Mouse (Mus musculus) limb, embryonic 15.5 days (tissue): Measurements from ENCODE around the gene Ttn. TPM values are rescaled to one million over a fixed set of nuclear protein-coding genes. Genes with fewer than 3 reads are reported as not detected.

ENCODE experiments used
- ATAC-seq: fragments of 200-750 bp; cut with Nextera tagmentation; 2 replicates; pipeline ENCODE4 v1.8.0; 2017; ENCODE audit warnings: low read depth, moderate TSS enrichment; ENCODE audit not compliant: insufficient number of reproducible peaks, low FRiP score, low TSS enrichment
- H3K27ac ChIP-seq: fragments of 300-500 bp; sonication (generic); 2 replicates; pipeline ENCODE4 v1.5.1; 2015; ENCODE audit warnings: moderate library complexity, mild to moderate bottlenecking, inconsistent platforms
- H3K27me3 ChIP-seq: fragments of 300-500 bp; sonication (generic); 2 replicates; pipeline ENCODE4 v1.6.1; 2015; ENCODE audit warnings: inconsistent platforms
- H3K36me3 ChIP-seq: fragments of 300-500 bp; sonication (generic); 2 replicates; pipeline ENCODE4 v1.6.1; 2015; ENCODE audit warnings: inconsistent platforms
- H3K4me1 ChIP-seq: fragments of 300-500 bp; sonication (generic); 2 replicates; pipeline ENCODE4 v1.6.1; 2015; ENCODE audit warnings: inconsistent platforms
- H3K4me2 ChIP-seq: fragments of 300-500 bp; sonication (generic); 2 replicates; pipeline ENCODE4 v1.6.1; 2015; ENCODE audit warnings: mild to moderate bottlenecking, inconsistent platforms
- H3K4me3 ChIP-seq: fragments of 300-500 bp; sonication (generic); 2 replicates; pipeline ENCODE4 v1.5.1; 2015; ENCODE audit warnings: mild to moderate bottlenecking, inconsistent platforms
- H3K9ac ChIP-seq: fragments of 300-500 bp; sonication (generic); 2 replicates; pipeline ENCODE4 v1.6.1; 2015; ENCODE audit warnings: inconsistent platforms
- H3K9me3 ChIP-seq: fragments of 300-500 bp; sonication (generic); 2 replicates; pipeline ENCODE4 v1.6.1; 2016; ENCODE audit warnings: inconsistent platforms
- WGBS: fragments of 180-500 bp; shearing (Covaris S2); methylation state at CpG from one replicate; pipeline ENCODE4 v1.1.7; 2015; 5-methylcytosine and 5-hydroxymethylcytosine counted together
- polyA plus RNA-seq: library from polyadenylated mRNA; unstranded; fragments of >200 nt; fragmentation: Nextera tagmentation; extraction: Ambion mirVana; gene quantifications from 2 replicates; pipeline ENCODE4 v1.2.1, GENCODE M21; 2015

The Ttn gene
- polyA plus RNA-seq, 1 experiment from 2014 or later: 102 TPM

DNA sequence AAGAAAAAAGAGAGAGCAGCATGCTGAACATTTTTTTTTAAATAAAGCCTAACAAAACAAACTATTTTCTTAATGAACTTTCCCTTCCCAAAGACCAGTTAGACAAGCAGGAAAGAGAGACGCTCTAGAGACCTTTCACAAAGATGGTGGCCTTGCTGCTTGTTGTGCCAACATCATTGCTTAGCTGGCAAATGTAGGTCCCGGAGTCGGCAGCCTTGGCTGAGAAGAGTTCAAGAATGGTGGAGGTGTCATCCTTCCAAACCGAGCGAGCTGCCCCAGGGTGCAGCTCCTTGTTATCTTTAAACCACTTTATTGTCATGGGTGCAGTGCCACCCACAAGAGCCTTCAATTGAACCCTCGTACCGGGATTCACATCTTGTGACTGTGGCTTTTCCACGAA, 85.4 kb downstream of the Ttn start:
- no peak overlapping the region for H3K9ac ChIP-seq
- no peak for ATAC-seq
- H3K4me1 ChIP-seq: no peaks in the 10 kb centered on the region
- H3K9me3 ChIP-seq: no peaks in the 10 kb centered on the region
- H3K4me2 ChIP-seq: no peak overlapping the region
- 89% methylated on average over 8 of the region's 8 CpGs for WGBS
- H3K4me3 ChIP-seq: no peak overlapping the region
- H3K27ac ChIP-seq: no peak overlapping the region
- no peaks in the 10 kb centered on the region for H3K27me3 ChIP-seq
- no peaks in the 10 kb centered on the region for H3K36me3 ChIP-seq

DNA sequence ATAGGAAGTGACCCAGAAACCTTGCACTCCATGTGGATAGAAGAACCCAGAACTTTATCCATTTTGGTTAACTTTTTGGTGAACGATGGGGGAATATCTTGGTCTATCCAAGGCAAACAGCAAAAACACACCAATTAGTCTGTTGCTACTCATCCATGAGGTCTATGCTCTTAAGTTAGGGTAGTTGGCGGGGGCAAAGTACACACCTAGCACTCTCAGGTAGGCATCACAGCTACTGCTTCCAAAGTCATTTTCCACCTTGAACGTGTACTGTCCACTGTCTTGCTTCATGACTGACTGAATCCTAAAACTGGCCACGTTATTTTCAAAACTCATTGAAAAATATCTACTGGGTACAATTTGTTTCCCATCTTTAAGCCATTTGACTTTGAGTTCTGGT, 87.0 kb downstream of the Ttn start:
- no peaks in the 10 kb centered on the region for H3K27me3 ChIP-seq
- H3K27ac ChIP-seq: no peak overlapping the region
- no peaks in the 10 kb centered on the region for H3K4me1 ChIP-seq
- no peaks in the 10 kb centered on the region for H3K9me3 ChIP-seq
- no peaks in the 10 kb centered on the region for H3K36me3 ChIP-seq
- H3K9ac ChIP-seq: no peak overlapping the region
- 88% methylated on average over 4 of the region's 4 CpGs for WGBS
- H3K4me3 ChIP-seq: no peak overlapping the region
- H3K4me2 ChIP-seq: no peak overlapping the region
- ATAC-seq: no peak

DNA sequence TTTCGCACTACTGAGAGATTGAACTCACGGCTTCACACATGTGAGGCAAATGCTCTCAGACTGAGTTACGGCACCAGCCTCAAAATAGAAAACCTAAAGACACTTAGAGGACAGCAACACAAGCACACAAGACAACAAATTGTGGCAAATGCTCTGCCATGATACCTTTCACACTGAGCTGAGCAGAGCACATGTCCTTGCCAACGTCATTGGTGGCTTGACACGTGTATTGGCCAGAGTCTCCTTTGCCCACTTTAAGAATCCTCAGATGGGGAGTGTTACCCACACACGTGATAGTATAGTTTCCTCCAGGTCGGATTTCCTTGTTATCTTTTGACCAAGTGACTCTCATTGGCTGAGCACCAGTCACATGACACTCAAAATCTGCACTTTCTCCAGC, 93.6 kb downstream of the Ttn start:
- Histone ChIP-seq H3K9me3 (no peaks in the 10 kb centered on the region), H3K4me2 (no peak overlapping the region), H3K27ac (no peak overlapping the region), H3K27me3 (no peaks in the 10 kb centered on the region), H3K36me3 (no peaks in the 10 kb centered on the region), H3K4me3 (no peak overlapping the region), H3K9ac (no peak overlapping the region), H3K4me1 (no peaks in the 10 kb centered on the region)
- no peak for ATAC-seq
- 83% methylated on average over 7 of the region's 7 CpGs for WGBS

DNA sequence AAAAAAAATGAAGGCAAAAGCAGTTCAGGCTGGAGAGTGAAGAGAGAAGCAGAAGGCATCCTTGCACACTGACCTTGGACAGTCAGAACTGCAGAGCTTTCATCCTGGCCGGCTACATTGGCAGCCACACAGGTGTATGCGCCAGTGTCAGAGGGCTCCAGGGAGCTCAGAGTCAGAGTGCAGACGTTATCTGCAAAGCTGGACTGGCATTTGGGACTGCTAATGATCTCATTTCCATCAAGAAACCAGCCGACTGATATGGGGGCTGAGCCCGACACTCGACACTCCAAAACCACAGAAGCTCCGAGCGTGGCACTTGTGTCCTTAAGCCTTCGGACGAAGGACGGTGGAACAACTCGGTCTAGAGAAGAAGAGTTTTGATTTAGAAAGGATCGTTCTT, 96.5 kb downstream of the Ttn start:
- H3K4me2 ChIP-seq: no peak overlapping the region
- WGBS: 80% methylated on average over 13 of the region's 13 CpGs
- no peak overlapping the region for H3K27ac ChIP-seq
- H3K4me3 ChIP-seq: no peak overlapping the region
- H3K9me3 ChIP-seq: no peaks in the 10 kb centered on the region
- H3K4me1 ChIP-seq: no peaks in the 10 kb centered on the region
- no peak for ATAC-seq
- H3K27me3 ChIP-seq: no peaks in the 10 kb centered on the region
- H3K9ac ChIP-seq: no peak overlapping the region
- no peaks in the 10 kb centered on the region for H3K36me3 ChIP-seq

DNA sequence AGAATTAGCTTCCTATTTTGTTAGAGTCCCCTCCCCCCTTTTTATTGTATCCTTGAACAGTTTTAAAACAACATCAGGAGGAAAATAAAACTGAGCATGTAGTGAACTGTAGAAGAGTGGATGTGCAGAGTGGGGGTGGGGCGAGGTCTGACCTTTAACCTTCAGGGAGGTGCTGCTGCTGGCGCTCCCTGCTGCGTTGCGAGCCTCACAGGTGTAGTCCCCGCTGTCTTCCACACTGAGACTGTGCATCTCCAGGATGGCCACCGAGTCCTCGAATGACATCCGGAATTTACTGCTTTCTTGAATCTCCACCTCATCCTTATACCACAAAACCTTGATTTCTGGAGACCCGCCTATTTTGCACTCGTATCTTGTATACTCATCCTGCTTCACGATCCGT, 100.9 kb downstream of the Ttn start:
- ATAC-seq: no peak
- H3K9ac ChIP-seq: no peak overlapping the region

DNA sequence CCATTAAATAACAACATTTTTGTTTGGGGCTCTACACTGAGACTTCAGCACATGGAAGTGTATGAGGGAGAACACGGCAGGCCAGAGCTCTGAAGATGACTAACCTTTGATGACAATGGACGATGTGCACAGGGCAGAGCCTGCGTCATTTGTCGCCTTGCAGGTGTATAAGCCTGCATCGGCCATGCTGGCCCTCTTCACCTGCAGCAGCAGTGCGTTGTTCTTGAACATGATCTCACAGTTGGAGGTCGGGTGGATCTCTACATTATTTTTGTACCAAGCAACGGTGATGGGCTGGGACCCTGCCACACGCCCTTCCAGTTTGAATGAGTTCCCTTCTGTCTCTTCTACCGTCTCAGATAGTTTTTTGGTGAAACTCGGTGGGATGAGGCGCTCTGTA, 106.8 kb downstream of the Ttn start:
- no peak overlapping the region for H3K4me3 ChIP-seq
- no peak overlapping the region for H3K4me2 ChIP-seq
- no peaks in the 10 kb centered on the region for H3K27me3 ChIP-seq
- no peaks in the 10 kb centered on the region for H3K4me1 ChIP-seq
- ATAC-seq: no peak
- no peaks in the 10 kb centered on the region for H3K9me3 ChIP-seq
- H3K9ac ChIP-seq: no peak overlapping the region
- no peaks in the 10 kb centered on the region for H3K36me3 ChIP-seq
- WGBS: 89% methylated on average over 12 of the region's 12 CpGs
- no peak overlapping the region for H3K27ac ChIP-seq

More for the DNA sequence above, 100.9 kb downstream of the Ttn start:
- no peak overlapping the region for H3K4me2 ChIP-seq
- no peaks in the 10 kb centered on the region for H3K36me3 ChIP-seq
- no peaks in the 10 kb centered on the region for H3K4me1 ChIP-seq
- WGBS: 87% methylated on average over 12 of the region's 12 CpGs
- H3K27ac ChIP-seq: no peak overlapping the region
- H3K4me3 ChIP-seq: no peak overlapping the region
- H3K27me3 ChIP-seq: no peaks in the 10 kb centered on the region
- H3K9me3 ChIP-seq: no peaks in the 10 kb centered on the region

DNA sequence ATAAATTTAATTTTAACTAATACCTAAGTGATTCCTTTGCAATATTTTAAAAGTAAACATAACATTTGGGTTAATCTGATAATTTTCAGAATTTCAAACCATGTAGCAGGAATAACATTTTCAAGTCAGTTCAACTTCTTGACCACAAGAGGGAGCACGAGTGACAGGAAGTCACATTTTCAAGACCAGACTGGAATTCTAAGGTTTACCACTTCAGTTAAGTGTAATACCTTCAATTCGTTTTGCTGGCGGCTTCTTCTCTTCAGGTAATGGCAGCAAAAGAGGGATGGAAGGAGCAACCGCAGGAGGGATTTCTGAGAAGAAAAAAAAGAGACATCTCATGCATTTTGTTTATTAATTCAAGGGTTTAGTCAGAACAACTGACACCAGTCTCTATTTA, 115.4 kb downstream of the Ttn start:
- Histone ChIP-seq H3K27ac (no peak overlapping the region), H3K9me3 (no peaks in the 10 kb centered on the region), H3K4me2 (no peak overlapping the region), H3K4me3 (no peak overlapping the region), H3K4me1 (no peaks in the 10 kb centered on the region), H3K27me3 (no peaks in the 10 kb centered on the region), H3K9ac (no peak overlapping the region), H3K36me3 (no peaks in the 10 kb centered on the region)
- no peak for ATAC-seq
- WGBS: 17% methylated on average over 4 of the region's 4 CpGs

DNA sequence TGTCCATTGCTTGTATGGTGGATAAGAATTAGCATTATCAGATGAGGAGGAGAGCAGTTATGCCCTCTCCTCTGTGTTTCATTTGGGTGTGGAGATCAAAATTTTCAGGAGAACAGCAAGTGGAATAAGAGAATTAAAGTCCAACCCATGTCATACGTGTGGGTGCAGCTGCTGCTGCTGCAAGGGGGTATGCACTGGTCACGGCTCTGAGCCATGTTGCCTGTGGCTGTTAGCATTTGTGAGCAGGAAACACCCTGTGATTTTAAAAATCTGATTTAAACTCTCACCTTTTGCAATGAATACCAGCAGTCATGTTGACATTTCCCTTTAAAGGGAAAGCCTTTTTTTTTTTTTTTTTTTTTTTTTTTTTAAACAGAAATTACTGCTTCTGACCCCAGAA, 116.8 kb downstream of the Ttn start:
- no peak for ATAC-seq
- no peaks in the 10 kb centered on the region for H3K36me3 ChIP-seq
- WGBS: 62% methylated on average over 2 of the region's 2 CpGs

DNA sequence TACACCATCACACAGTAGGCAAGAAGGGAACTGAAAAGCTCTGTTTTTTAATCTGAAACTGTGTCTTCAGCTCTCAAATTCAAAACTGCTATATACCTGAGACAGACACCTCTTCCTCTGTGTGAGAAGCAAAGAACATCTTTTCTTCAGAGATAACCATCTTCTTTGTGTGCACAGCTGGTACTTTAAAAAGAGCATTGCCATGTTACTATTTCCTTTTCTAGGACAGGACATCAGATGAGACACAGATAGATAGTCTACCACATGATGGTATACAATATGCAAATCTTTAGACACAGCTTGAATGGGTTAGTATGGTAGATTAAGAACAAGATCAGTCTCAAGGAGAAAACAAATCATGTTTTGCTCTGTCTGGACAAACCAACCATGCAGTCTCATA, 121.0 kb downstream of the Ttn start:
- no peaks in the 10 kb centered on the region for H3K4me1 ChIP-seq
- H3K27me3 ChIP-seq: no peaks in the 10 kb centered on the region
- no peak overlapping the region for H3K4me2 ChIP-seq
- ATAC-seq: no peak
- no peaks in the 10 kb centered on the region for H3K36me3 ChIP-seq
- no peak overlapping the region for H3K27ac ChIP-seq
- H3K4me3 ChIP-seq: no peak overlapping the region
- H3K9me3 ChIP-seq: no peaks in the 10 kb centered on the region
- no peak overlapping the region for H3K9ac ChIP-seq

More for the DNA sequence above, 116.8 kb downstream of the Ttn start:
- no peaks in the 10 kb centered on the region for H3K4me1 ChIP-seq
- H3K4me2 ChIP-seq: no peak overlapping the region
- no peaks in the 10 kb centered on the region for H3K27me3 ChIP-seq
- no peak overlapping the region for H3K4me3 ChIP-seq
- H3K9ac ChIP-seq: no peak overlapping the region
- H3K9me3 ChIP-seq: no peaks in the 10 kb centered on the region
- no peak overlapping the region for H3K27ac ChIP-seq

DNA sequence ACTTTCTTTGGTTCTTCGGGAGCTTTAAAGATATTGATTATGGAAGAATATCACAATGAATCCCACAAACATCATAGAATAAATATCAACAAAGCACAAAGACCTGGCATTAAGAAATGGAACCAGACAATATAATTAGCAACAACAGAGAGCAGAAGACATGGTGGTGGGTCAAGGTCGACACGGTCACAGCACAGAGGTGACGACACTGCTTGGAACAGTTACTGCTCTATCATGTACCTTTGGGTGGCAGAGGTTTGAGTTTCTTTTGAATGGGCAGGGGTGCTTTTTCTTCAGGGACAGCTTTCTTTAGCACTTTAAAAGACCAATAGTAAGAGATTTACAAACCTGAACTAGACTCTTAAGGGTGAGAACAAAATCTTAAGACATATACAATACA, 132.3 kb downstream of the Ttn start:
- no peak for ATAC-seq
- Histone ChIP-seq H3K9me3 (no peaks in the 10 kb centered on the region), H3K27ac (no peak overlapping the region), H3K9ac (no peak overlapping the region), H3K4me1 (no peaks in the 10 kb centered on the region), H3K27me3 (no peaks in the 10 kb centered on the region), H3K4me3 (no peak overlapping the region), H3K36me3 (no peaks in the 10 kb centered on the region), H3K4me2 (no peak overlapping the region)
- WGBS: 89% methylated on average over 4 of the region's 4 CpGs

DNA sequence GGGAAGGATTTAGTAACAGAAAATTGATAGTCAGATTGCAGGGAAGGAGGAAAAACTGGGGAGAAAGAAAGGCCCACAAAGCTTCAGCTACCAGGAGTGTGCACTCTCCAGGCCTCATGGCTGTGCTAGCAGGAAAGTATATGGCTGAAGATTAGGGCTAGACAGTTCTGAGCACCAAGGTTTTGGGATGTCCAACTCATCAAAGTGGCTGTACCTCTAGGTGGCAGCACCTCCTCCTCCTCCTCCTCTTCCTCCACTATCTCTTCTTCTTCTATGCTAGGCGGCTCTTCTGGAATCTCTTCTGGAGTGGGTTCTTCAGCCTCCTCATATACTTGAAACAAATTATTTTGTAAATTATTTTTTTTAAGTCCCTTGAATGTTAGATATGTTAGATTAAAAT, 139.2 kb downstream of the Ttn start:
- no peak overlapping the region for H3K4me3 ChIP-seq
- no peaks in the 10 kb centered on the region for H3K4me1 ChIP-seq
- H3K4me2 ChIP-seq: no peak overlapping the region
- no peak for ATAC-seq
- H3K27ac ChIP-seq: no peak overlapping the region
- no peaks in the 10 kb centered on the region for H3K36me3 ChIP-seq
- 65% methylated on average over 1 of the region's 1 CpGs for WGBS
- no peaks in the 10 kb centered on the region for H3K27me3 ChIP-seq
- H3K9ac ChIP-seq: no peak overlapping the region
- no peaks in the 10 kb centered on the region for H3K9me3 ChIP-seq

DNA sequence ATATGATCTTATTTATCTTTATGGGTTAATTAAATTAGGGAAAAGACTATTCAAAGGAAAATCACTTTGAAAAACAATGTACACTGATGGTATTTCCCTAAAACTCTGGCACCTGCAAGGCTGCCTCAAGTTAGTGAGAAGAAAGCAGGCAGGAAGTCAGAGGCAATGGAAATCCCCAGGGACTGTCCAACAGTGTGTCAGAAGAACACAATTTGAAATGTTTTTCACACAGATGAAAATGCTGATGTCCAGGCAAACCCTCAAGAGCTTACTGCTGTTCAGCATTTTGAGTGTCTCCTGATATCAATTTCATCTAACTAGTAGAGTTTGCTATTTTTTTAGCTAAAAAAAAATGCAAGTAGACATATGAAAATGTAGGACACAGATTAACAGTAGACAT, 161.9 kb downstream of the Ttn start:
- Histone ChIP-seq H3K4me1 (no peaks in the 10 kb centered on the region), H3K9me3 (no peaks in the 10 kb centered on the region), H3K27me3 (no peaks in the 10 kb centered on the region), H3K4me3 (no peak overlapping the region), H3K36me3 (no peaks in the 10 kb centered on the region), H3K9ac (no peak overlapping the region), H3K4me2 (no peak overlapping the region), H3K27ac (no peak overlapping the region)
- no peak for ATAC-seq

DNA sequence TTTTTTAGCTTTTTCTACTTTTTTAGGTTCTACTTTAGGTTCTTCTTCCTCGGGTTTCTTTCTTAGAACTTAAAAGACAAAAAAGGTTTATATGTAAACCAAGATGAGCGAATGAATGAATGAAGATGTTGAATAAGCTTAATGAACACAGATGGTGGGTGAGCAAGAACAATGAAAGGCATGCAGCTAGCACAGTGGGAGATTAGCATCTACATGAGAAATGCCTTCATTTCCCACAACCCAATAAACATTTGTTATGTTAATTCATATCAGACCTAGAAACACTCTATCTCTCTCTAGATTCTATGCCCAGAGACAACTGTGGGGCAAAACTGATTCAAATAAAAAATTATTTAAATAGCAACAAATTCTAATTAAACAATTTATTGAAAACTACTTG, 164.6 kb downstream of the Ttn start:
- ATAC-seq: no peak
- H3K4me1 ChIP-seq: no peaks in the 10 kb centered on the region
- no peaks in the 10 kb centered on the region for H3K9me3 ChIP-seq
- H3K4me3 ChIP-seq: no peak overlapping the region
- H3K4me2 ChIP-seq: no peak overlapping the region
- 56% methylated on average over 2 of the region's 2 CpGs for WGBS
- no peaks in the 10 kb centered on the region for H3K36me3 ChIP-seq
- no peak overlapping the region for H3K27ac ChIP-seq
- no peak overlapping the region for H3K9ac ChIP-seq
- no peaks in the 10 kb centered on the region for H3K27me3 ChIP-seq
